Mouse (Mus musculus): ENCODE measurements around the gene Ubxn11. TPM values are rescaled to one million over a fixed set of nuclear protein-coding genes. Genes with fewer than 3 reads are reported as not detected.

The Ubxn11 gene
- polyA plus RNA-seq, 1 experiment from 2014 or later: 9.6 TPM

GRCm38 (mm10) chr4:134067833-134068544, 34.4 kb upstream of the Ubxn11 start:
- no peak overlapping the region for H3K4me3 ChIP-seq (replicated peaks)
- H3K4me2 ChIP-seq: no peak overlapping the region
- no peak overlapping the region for H3K27ac ChIP-seq
- H3K9me3 ChIP-seq: no peaks in the 10 kb centered on the region
- no peaks in the 10 kb centered on the region for H3K36me3 ChIP-seq
- WGBS: 77% methylated on average over 7 of the region's 7 CpGs
- ATAC-seq (ENCODE audit: insufficient number of reproducible peaks, insufficient read depth, low FRiP score, low TSS enrichment, low read depth): no peak
- H3K27me3 ChIP-seq: peaks cover 41% of the 10 kb centered on the region
- no peak overlapping the region for H3K9ac ChIP-seq (replicated peaks)
- peaks cover 4% of the 10 kb centered on the region; the same call in 1 of the 2 replicates for H3K4me1 ChIP-seq (replicated peaks)

- Histone ChIP-seq H3K4me3 (replicated peaks) (no peak overlapping the region), H3K9ac (replicated peaks) (no peak overlapping the region), H3K4me2 (no peak overlapping the region), H3K27me3 (peaks cover 38% of the 10 kb centered on the region), H3K27ac (no peak overlapping the region), H3K4me1 (replicated peaks) (peaks cover 4% of the 10 kb centered on the region; the same call in 1 of the 2 replicates), H3K9me3 (no peaks in the 10 kb centered on the region), H3K36me3 (no peaks in the 10 kb centered on the region)
- no peak for ATAC-seq (ENCODE audit: insufficient number of reproducible peaks, insufficient read depth, low FRiP score, low TSS enrichment, low read depth)
- WGBS: 81% methylated on average over 4 of the region's 4 CpGs
Observed at GRCm38 (mm10) chr4:134068793-134069580, 33.4 kb upstream of the Ubxn11 start.

- Histone ChIP-seq H3K27me3 (peaks cover 27% of the 10 kb centered on the region), H3K4me3 (replicated peaks) (no peak overlapping the region), H3K4me2 (no peak overlapping the region), H3K36me3 (no peaks in the 10 kb centered on the region), H3K9ac (replicated peaks) (no peak overlapping the region), H3K9me3 (no peaks in the 10 kb centered on the region), H3K27ac (no peak overlapping the region), H3K4me1 (replicated peaks) (peaks cover 12% of the 10 kb centered on the region)
- no peak for ATAC-seq (ENCODE audit: insufficient number of reproducible peaks, insufficient read depth, low FRiP score, low TSS enrichment, low read depth)
- WGBS: 17% methylated on average over 3 of the region's 3 CpGs
Observed at GRCm38 (mm10) chr4:134078694-134079093, 23.7 kb upstream of the Ubxn11 start.

- WGBS: 69% methylated on average over 4 of the region's 4 CpGs
- H3K9me3 ChIP-seq: no peaks in the 10 kb centered on the region
- no peak overlapping the region for H3K9ac ChIP-seq (replicated peaks)
- peaks cover 27% of the 10 kb centered on the region for H3K27me3 ChIP-seq
- H3K27ac ChIP-seq: no peak overlapping the region
- no peak for ATAC-seq (ENCODE audit: insufficient number of reproducible peaks, insufficient read depth, low FRiP score, low TSS enrichment, low read depth)
- H3K36me3 ChIP-seq: no peaks in the 10 kb centered on the region
- H3K4me2 ChIP-seq: no peak overlapping the region; the same call in 1 of the 2 replicates
- H3K4me3 ChIP-seq (replicated peaks): no peak overlapping the region
- peaks cover 12% of the 10 kb centered on the region for H3K4me1 ChIP-seq (replicated peaks)
Observed at GRCm38 (mm10) chr4:134080674-134081073, 21.7 kb upstream of the Ubxn11 start.

- peaks cover 27% of the 10 kb centered on the region for H3K27me3 ChIP-seq
- H3K27ac ChIP-seq: no peak overlapping the region
- H3K4me3 ChIP-seq (replicated peaks): peak overlapping the region; percentile 50
- ATAC-seq (ENCODE audit: insufficient number of reproducible peaks, insufficient read depth, low FRiP score, low TSS enrichment, low read depth): peak; percentile 66
- under 1% methylated on average over 41 of the region's 41 CpGs for WGBS
- no peaks in the 10 kb centered on the region for H3K36me3 ChIP-seq
- 0 out of 2 replicates have a peak overlapping the region, but pooled peaks have one; percentile 27 for H3K9ac ChIP-seq (replicated peaks)
- H3K4me1 ChIP-seq (replicated peaks): peaks cover 12% of the 10 kb centered on the region
- H3K4me2 ChIP-seq: peak overlapping the region; percentile 86
- no peaks in the 10 kb centered on the region for H3K9me3 ChIP-seq
Observed at GRCm38 (mm10) chr4:134081730-134082386, 20.5 kb upstream of the Ubxn11 start.

- Histone ChIP-seq H3K36me3 (no peaks in the 10 kb centered on the region), H3K4me1 (replicated peaks) (peaks cover 12% of the 10 kb centered on the region), H3K9ac (replicated peaks) (0 out of 2 replicates have a peak overlapping the region, but pooled peaks have one; percentile 27), H3K27ac (no peak overlapping the region), H3K27me3 (peaks cover 27% of the 10 kb centered on the region), H3K9me3 (no peaks in the 10 kb centered on the region), H3K4me2 (peak overlapping the region; percentile 86), H3K4me3 (replicated peaks) (peak overlapping the region; percentile 50)
- 12% methylated on average over 7 of the region's 7 CpGs for WGBS
- ATAC-seq (ENCODE audit: insufficient number of reproducible peaks, insufficient read depth, low FRiP score, low TSS enrichment, low read depth): no peak
Observed at GRCm38 (mm10) chr4:134082460-134082859, 19.9 kb upstream of the Ubxn11 start.

GRCm38 (mm10) chr4:134084999-134085398, 17.4 kb upstream of the Ubxn11 start:
- Histone ChIP-seq H3K4me1 (replicated peaks) (peaks cover 12% of the 10 kb centered on the region), H3K9ac (replicated peaks) (no peak overlapping the region), H3K27me3 (peaks cover 27% of the 10 kb centered on the region), H3K4me3 (replicated peaks) (no peak overlapping the region), H3K4me2 (no peak overlapping the region), H3K9me3 (no peaks in the 10 kb centered on the region), H3K27ac (no peak overlapping the region), H3K36me3 (no peaks in the 10 kb centered on the region)
- no peak for ATAC-seq (ENCODE audit: insufficient number of reproducible peaks, insufficient read depth, low FRiP score, low TSS enrichment, low read depth)
- WGBS: 86% methylated on average over 4 of the region's 4 CpGs

- H3K27ac ChIP-seq: no peak overlapping the region
- ATAC-seq (ENCODE audit: insufficient number of reproducible peaks, insufficient read depth, low FRiP score, low TSS enrichment, low read depth): peak; percentile 35; the same call in 1 of the 2 replicates
- peaks cover 4% of the 10 kb centered on the region; the same call in 1 of the 2 replicates for H3K27me3 ChIP-seq
- H3K4me2 ChIP-seq: no peak overlapping the region
- no peaks in the 10 kb centered on the region for H3K36me3 ChIP-seq
- H3K4me1 ChIP-seq (replicated peaks): 0 out of 2 replicates have a peak, but pooled peaks cover 1% of the 10 kb centered on the region
- H3K4me3 ChIP-seq (replicated peaks): no peak overlapping the region
- no peak overlapping the region for H3K9ac ChIP-seq (replicated peaks)
- H3K9me3 ChIP-seq: no peaks in the 10 kb centered on the region
- 42% methylated on average over 7 of the region's 7 CpGs for WGBS
Observed at GRCm38 (mm10) chr4:134087412-134087811, 15.0 kb upstream of the Ubxn11 start.

- Histone ChIP-seq H3K9ac (replicated peaks) (no peak overlapping the region), H3K9me3 (no peaks in the 10 kb centered on the region), H3K36me3 (no peaks in the 10 kb centered on the region), H3K4me3 (replicated peaks) (no peak overlapping the region), H3K4me2 (no peak overlapping the region), H3K27ac (no peak overlapping the region), H3K27me3 (no peaks in the 10 kb centered on the region), H3K4me1 (replicated peaks) (no peaks in the 10 kb centered on the region)
- 81% methylated on average over 9 of the region's 9 CpGs for WGBS
- no peak for ATAC-seq (ENCODE audit: insufficient number of reproducible peaks, insufficient read depth, low FRiP score, low TSS enrichment, low read depth)
Observed at GRCm38 (mm10) chr4:134089029-134089428, 13.3 kb upstream of the Ubxn11 start.

- Histone ChIP-seq H3K9me3 (no peaks in the 10 kb centered on the region), H3K27ac (no peak overlapping the region), H3K4me2 (no peak overlapping the region), H3K9ac (replicated peaks) (no peak overlapping the region), H3K27me3 (no peaks in the 10 kb centered on the region), H3K4me3 (replicated peaks) (no peak overlapping the region), H3K4me1 (replicated peaks) (no peaks in the 10 kb centered on the region), H3K36me3 (no peaks in the 10 kb centered on the region)
- WGBS: 80% methylated on average over 16 of the region's 16 CpGs
- ATAC-seq (ENCODE audit: insufficient number of reproducible peaks, insufficient read depth, low FRiP score, low TSS enrichment, low read depth): no peak
Observed at GRCm38 (mm10) chr4:134090521-134091224, 11.7 kb upstream of the Ubxn11 start.

- 87% methylated on average over 6 of the region's 6 CpGs for WGBS
- Histone ChIP-seq H3K36me3 (no peaks in the 10 kb centered on the region), H3K9ac (replicated peaks) (no peak overlapping the region)
Observed at GRCm38 (mm10) chr4:134091225-134091529, 11.2 kb upstream of the Ubxn11 start.

More at GRCm38 (mm10) chr4:134091225-134091529, 11.2 kb upstream of the Ubxn11 start:
- no peak for ATAC-seq (ENCODE audit: insufficient number of reproducible peaks, insufficient read depth, low FRiP score, low TSS enrichment, low read depth)
- Histone ChIP-seq H3K4me3 (replicated peaks) (no peak overlapping the region), H3K27me3 (no peaks in the 10 kb centered on the region), H3K4me2 (no peak overlapping the region), H3K27ac (no peak overlapping the region), H3K9me3 (no peaks in the 10 kb centered on the region), H3K4me1 (replicated peaks) (no peaks in the 10 kb centered on the region)
